Mouse (Mus musculus) left cerebral cortex, postnatal 10 days (tissue): Measurements from ENCODE around the gene Pigu. TPM values are rescaled to one million over a fixed set of nuclear protein-coding genes. Genes with fewer than 3 reads are reported as not detected.

Experiments
- DNase-seq, 2 experiments: peaks; one replicate each; pipeline ENCODE4 v3.0.0; 2021 to 2022; ENCODE audit warnings: low spot score in 2 of 2, mixed read lengths in 1 of 2; ENCODE audit errors: extremely low spot score in 1 of 2
- intact Hi-C: fragments of 180-260 bp; cut with DNase I; formaldehyde crosslinking; loops from one replicate; pipeline ENCODE4 v1.15.1; 2025
- microRNA-seq: library from miRNA; unstranded; fragments of <30 nt; microRNA quantifications from one replicate; pipeline ENCODE4 v1.2.0, GENCODE M21; 2022
- total RNA-seq, 2 experiments: library from RNA; stranded (reverse); gene quantifications; 2 replicates each; pipeline ENCODE4 v1.2.3; 2021

The Pigu gene
- total RNA-seq, 2 experiments from 2014 or later = 31.1 to 32.2 TPM

DNA sequence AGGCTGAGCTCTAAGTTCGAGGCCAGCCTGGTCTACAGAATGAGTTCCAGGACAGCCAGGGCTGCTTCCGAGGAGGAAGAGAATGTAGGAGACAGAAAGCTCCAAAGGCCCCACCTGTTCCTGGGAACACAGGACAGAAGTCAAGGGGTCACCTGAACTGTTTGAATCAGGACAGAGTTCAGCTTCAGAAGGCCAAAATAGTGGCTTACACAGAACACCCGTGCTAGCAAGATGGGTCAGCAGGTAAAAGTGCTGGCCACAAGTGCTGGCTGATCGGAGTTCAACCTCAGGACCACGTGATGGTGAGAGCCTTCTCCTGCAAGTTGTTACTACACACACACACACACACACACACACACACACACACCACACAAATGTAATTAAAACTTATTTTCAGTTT lies 90.3 kb downstream of the Pigu start:
- intact Hi-C loops = no loop called here
- no peak for DNase-seq

DNA sequence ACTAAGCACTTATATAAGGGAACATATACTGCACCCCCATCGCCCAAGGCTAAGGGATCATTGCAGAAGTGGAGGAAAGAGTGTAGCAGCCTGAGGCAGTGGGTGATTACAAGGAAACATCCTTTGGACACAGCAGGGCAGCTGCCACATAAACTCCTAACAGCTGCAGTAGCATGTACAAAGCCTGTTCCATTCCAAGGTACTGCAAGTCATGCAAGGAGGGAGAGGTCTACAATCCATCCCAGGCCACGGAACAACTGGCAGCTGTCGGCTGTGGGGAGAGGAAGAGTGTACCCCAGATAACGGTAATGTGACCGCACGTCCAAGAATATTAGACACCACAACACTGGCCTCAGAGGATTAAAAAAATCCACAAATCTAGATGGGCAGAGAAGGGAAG lies 91.7 kb downstream of the Pigu start:
- intact Hi-C loops = no loop called here
- DNase-seq = no peak

DNA sequence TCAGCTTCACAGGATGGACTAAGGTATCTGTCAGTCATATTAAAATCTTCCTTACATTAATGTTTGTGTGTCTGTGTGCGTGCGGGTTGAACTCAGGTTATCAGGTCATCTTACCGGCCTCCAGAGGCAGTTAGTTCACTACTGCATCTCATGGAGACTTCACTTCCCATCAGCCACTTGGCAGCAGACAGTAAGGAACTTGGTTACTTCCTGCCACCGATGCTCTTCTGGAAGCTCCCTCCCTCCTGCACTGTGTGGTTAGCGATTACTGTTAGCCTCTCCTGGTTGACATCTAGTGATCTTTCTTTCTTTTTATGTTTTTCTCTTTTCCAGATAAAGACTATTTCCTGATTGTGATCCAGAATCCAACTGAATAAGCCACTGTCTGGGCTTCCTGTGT lies 107.6 kb downstream of the Pigu start:
- no peak for DNase-seq
- intact Hi-C loops = no loop called here

DNA sequence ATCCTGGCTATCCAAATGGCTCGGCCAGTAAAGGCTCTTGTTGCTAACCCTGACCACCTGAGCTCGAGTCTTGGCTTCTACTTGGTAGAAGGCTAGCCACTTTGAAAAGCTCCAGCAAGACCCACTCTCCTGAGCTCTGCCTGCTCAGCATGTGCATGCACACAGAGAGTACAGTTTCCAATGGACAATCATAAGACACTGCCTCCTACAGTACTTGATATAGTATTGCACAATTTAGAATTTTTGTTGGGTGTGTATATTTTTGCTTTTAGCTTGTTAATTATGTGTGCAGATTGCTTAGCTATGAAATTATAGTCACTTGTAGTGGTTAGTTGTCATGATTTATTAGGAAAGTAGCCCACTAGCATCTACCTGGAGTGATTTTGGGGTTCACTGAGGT lies 108.5 kb downstream of the Pigu start:
- DNase-seq = no peak
- intact Hi-C loops = no loop called here

DNA sequence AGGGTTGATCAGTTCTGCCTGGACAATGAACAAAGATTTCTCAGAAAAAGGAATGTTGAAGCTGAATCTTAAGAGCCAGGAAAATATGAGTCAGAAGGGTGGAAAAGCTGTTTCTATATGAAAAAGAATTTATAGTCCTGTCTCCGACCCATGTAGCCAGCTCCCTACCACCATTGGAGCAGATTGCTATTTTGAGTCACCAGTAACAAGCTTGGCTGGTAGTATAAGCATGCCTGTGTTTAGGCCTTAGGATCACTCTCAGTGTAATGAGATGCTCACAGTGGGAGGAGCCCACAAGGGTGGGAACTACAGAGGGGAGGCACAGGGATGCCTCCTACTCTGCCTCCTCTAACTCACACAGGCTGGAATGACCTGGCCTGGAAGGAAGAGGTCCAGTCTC lies 109.0 kb downstream of the Pigu start:
- intact Hi-C loops = no loop called here
- DNase-seq = no peak

DNA sequence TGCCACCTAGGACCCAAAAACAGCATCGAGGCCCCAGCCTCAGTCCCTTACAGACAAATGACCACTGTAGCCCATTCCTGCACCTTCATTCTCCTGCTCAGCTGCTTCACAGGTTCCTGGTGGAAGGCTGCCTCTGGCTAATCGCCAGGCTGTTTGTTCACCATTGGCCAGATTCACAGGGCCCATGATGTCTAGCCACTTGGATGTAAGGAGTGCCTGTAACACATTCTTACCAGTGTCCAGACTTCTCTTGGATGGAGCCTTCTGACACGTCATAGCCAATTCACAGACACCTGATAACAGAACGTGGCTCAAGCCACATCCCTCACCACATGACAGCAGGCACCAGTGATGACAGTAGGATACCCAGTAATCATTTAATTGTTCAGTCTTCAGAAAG lies 111.0 kb downstream of the Pigu start:
- no peak for DNase-seq
- intact Hi-C loops = no loop called here

DNA sequence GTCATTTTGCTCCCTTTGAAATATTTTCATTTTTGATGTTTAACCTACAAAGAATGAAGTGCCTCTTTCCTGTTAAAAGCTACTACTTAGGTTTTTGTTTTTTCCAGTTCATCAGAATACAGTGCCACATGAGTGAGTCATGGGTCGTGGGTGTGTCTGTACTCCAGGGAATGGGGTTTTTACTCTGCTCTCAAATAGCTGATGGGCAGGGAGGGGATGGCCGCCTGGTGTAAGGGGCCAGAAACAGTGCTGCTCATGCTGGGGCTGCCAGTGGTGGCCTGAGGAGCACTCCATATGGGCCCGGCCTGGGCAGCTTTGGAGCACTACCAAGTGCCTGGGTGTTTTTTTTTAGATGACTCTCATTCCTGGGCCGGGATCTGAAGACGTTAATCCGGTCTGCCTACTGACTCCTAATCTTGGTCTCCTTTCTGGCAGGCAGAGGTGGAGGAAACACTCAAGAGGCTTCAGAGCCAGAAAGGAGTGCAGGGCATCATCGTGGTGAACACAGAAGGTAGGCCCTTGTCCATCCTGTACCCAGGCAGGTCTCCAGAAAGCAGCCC lies 114.9 kb downstream of the Pigu start:
- intact Hi-C loops = no loop called here
- DNase-seq = no peak

DNA sequence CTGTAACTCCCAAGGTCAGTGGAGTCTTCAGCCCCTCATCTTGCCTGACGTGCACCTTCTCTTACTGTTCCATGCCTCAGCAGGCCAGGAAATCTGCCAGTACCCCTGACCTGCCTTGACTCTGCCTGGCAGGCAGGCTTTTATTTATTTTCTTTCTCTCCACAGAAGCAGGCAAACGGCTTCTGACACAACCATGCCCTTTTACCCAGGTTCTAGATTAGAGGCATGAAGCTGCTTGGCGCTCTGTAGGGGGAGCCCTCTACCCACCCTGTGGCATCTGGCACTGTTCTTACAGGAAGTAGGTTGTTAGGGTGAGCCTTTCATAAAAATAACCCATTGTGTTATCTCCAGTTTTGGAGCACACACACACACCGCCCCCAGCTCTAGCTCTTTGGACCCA lies 116.3 kb downstream of the Pigu start:
- DNase-seq = no peak
- intact Hi-C loops = no loop called here

DNA sequence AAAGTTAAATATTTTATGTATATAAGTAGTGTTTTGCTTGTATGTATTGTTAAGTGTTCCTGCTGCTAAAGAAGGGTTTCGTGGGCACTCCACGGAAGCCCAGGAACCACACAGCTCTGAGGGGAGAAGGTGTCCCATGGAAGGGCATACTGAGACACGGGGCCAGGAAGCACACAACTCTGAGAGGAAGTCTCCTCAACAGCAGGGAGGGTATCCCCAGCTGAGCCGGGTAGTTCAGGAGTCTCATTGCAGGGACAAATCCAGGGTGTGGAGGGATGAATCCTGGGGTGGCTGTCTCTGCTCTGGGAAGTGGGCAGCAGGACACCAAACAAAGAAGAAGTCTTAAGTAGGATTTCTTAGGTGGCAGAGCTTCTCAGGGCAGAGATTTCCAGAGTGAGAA lies 120.0 kb downstream of the Pigu start:
- intact Hi-C loops = no loop called here
- DNase-seq = no peak

DNA sequence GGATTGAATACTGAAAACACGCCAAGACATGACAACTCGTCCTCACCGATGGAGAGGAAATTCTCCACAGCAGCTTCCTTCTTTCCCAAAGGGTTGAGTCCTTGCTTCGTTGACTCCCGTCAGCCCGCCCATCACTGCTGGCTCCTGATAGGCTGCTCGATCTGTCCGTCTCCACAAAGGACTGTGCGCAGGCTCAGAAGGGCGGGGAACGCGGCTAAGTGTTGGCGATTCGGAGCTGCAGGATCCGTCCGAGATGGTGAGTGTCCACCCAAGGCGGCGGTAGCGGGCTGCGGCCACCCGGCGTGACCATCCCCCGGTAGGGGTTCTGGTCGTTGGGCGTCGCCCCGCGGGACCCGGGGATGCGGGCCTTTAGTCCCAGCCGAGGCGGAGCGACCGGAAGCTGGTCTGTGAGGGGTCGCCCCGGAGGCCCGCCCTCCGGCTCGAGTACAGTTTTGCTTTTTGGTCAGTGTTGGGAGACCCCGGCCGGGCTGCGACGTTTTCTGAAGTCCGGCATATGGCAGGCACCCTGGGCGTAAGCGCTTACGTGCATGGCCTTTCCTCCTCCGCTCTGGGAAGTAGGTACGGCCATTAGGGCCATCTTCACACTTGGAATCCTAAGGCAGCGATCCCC lies 120.8 kb downstream of the Pigu start, which contains the start of gene Dynlrb1:
Gene Dynlrb1, plus strand, starts transcription at position 172 of the 631 bp plus-strand sequence.
- peak; percentile 98 to 99 for DNase-seq
- intact Hi-C loops = no loop called here

DNA sequence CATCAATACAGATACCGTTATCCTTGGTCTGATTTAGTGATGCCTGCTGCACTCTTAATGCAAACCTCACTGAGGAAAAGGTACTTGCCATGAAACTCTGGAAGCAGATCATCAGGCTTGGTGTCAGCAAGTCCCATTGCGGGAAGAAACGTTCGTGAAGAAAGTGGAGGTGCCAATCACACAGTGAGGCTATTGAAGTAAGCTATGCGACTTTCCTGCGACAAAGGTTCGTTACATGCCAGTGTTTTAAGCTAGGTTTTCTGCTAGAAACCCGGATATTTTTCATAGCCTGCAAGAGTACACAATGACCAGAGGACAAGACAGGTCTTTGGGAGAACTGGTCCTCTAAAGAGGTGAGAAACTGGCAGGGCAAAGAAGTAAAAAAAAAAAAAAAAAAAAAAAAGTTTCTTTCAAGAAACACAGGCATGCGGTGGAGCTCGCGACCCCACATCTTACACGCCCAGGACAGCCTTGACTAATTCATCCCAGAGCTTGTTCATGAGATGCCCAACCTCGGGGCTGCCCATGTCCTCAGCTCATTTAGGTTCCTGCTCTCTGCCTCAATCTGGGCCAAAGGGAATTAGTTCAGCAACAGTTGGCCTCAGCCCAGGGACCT lies 121.4 kb downstream of the Pigu start:
- DNase-seq = no peak
- intact Hi-C loops = no loop called here

Small RNA genes within 50 kb of the gene (microRNA-seq; reads per million reads assigned to microRNA genes)
- not detected for gene Mir695

Other genes starting within 250 kb of the Pigu start
- 10 to 100 TPM; 35.2 to 35.3 TPM for gene Itch, start 223.9 kb downstream of the Pigu start, total RNA-seq
- 100 to 1,000 TPM; 372 to 373 TPM for gene Dynlrb1, start 120.9 kb downstream of the Pigu start, total RNA-seq
- 100 to 1,000 TPM; 479 to 493 TPM for gene Map1lc3a, start 81.1 kb downstream of the Pigu start, total RNA-seq
- gene Trp53inp2, start 23.6 kb upstream of the Pigu start, total RNA-seq = 100 to 1,000 TPM; 194 to 199 TPM
- 10 to 100 TPM; 65.3 to 66.4 TPM for gene Ncoa6, start 116.5 kb upstream of the Pigu start, total RNA-seq
- 10 to 100 TPM; 41.0 to 42.9 TPM for gene Acss2, start 160.5 kb upstream of the Pigu start, total RNA-seq
- gene Ggt7, start 160.8 kb upstream of the Pigu start, total RNA-seq = 100 to 1,000 TPM; 109 to 111 TPM
- gene Gss, start 235.4 kb upstream of the Pigu start, total RNA-seq = 10 to 100 TPM; 13.5 to 16.4 TPM